Mouse (Mus musculus): ENCODE measurements around the gene Olfr1442. TPM values are rescaled to one million over a fixed set of nuclear protein-coding genes. Genes with fewer than 3 reads are reported as not detected.
"Not testable (repeated sequence)": the region's sequence is repeated elsewhere in the genome, so short reads cannot be mapped to it uniquely, and the experiment has no call there.

Gene Olfr1442
- not detected for total RNA-seq (2021)

DNA sequence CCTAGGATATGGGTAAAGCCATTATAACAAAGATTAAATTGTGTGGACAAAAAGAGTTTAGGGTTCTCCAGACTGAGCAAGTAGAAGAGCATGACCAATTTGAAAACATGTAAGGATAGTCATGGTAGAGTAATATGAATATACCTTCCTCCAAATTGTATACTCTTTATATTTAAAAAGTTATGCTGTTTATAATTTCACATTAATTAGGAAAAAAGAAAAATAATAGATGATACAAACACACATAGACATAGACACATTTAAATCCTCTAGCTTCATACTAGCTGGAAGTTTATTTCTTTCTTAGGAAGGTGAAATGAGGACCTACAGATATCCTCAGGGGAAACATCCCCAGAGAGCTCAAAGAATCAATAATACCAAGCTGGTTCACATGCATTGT is at the start of gene Olfr1442:
Olfr1442 (plus strand) TSS at position 301 of the 400 bp plus-strand sequence.
- no peak for DNase-seq (ENCODE audit: low spot score in 2 of 2)
- intact Hi-C loops (cut with DNase I), result no loop called here

DNA sequence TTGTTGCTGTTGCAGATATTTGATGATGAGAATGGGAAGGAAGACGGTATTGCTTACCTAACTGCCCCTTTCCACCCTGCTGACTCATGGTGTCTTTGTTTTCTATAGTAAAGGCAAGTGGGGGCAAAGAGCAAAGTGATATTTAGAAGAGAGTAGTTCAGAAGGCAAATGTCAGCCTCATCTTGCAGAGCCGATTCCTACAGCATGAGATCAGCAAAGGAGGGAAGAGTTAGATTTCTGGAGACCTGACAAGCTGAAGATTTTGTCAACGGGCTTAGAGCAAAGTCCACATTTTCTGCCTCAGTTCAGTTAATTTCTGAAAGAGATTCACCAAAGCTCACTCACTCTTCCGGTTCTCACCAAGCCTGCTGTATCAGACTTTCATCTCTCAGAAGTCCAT is 37.1 kb upstream of the Olfr1442 start, which contains the start of gene Glyat:
Glyat (plus strand) TSS at position 133 of the 400 bp plus-strand sequence.
- intact Hi-C loops (cut with DNase I), result no loop called here
- DNase-seq (ENCODE audit: low spot score in 2 of 2), result no peak

DNA sequence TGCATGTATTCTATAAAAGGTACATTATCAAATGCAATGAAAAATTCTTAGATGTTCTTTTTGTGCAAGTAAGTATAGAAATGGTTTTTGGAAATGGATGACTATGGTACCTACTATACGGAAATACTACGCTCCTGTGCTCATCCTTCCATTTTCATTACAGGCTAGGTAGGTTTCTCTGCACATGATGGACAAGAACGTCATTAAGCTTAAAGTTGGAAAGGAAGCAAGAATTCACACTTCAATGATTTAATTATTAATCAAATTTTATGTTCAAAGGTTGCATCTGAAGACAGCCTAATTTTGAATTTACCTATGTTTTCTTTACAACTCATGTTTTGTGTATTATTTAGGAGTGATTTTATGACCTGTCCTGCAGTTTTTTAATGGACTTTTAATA is 36.0 kb upstream of the Olfr1442 start:
- no peak for DNase-seq (ENCODE audit: low spot score in 2 of 2)
- intact Hi-C loops (cut with DNase I), result no loop called here

DNA sequence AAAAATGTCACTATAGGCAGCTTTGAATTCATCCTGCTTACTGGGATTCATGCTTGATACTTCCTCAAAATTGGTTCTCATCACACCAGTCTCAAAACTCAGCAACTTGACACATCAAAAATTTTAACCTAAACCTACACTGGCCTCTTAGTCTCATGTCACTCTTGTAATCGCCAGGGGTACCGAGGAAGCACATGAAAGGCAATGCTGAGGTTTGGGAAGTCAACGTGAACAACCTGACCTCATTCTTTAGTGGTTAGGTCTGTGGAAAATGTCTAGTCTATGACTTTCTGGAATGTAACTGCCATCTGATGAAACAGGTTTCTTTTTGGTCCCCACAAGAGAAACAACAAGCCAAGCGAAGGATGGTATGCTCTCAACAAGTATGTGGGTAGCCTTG is 35.3 kb upstream of the Olfr1442 start:
- DNase-seq (ENCODE audit: low spot score in 2 of 2), result no peak
- intact Hi-C loops (cut with DNase I), result no loop called here

GRCm38 (mm10) chr19:12636863-12637262 is 33.4 kb upstream of the Olfr1442 start:
- intact Hi-C loops (cut with DNase I), result no loop called here
- no peak for DNase-seq (ENCODE audit: low spot score in 2 of 2)

DNA sequence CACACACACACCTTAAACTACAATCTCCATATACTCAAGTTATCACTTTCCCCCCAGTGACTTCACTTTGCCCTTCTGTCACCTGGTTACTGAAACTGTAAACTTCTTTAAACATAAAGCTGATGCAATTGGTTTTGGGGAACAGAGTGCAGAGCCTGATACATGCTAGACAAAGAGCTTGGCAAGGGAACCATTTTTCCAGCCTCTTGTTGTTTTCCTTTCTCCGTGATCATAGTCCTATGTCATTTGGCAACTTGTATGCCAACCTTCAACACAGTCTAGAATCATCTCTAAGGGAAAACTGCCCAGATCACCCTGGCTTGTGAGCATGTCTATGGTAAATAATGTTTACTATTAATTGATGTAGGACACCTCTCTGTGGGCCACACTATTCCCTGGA is 32.2 kb upstream of the Olfr1442 start:
- intact Hi-C loops (cut with DNase I), result no loop called here
- DNase-seq (ENCODE audit: low spot score in 2 of 2), result no peak

GRCm38 (mm10) chr19:12649511-12649910 is 20.7 kb upstream of the Olfr1442 start:
- intact Hi-C loops (cut with DNase I), result no loop called here
- no peak for DNase-seq (ENCODE audit: low spot score in 2 of 2)

DNA sequence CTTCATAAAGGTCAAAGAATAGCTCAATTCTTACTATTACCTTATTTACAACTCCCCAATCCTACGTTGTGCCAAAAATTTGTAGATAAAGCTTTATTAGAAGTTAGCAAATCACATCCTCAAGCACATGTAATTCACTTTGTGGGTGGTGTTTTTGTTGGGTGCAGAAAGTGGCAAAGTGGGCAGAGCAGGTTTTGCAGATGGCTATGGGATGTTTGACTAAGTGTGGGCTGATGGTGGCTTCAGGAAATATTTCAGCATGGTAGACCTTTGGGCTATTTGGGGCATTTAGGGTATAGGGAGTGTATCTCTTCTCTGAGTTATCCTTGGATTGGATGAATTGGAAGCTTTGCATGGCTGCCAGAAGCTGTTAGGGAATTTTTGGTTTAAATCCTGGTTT is 4.1 kb upstream of the Olfr1442 start:
- intact Hi-C loops (cut with DNase I), result no loop called here
- no peak for DNase-seq (ENCODE audit: low spot score in 2 of 2)

DNA sequence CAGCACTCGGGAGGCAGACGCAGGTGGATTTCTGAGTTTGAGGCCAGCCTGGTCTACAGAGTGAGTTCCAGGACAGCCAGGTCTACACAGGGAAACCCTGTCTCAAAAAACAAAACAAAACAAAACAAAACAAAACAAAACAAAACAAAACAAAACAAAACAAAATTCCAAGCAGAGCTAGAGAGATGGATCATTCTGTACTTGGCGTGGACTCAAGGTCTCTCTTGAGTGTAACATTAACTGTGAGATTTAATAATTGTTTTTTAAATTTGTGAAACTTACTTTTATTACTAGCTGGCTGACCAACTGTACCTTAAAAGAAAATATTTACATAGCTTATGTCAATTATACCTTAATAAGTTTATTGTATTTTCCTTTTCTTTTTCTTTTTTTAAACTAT is 1.6 kb upstream of the Olfr1442 start:
- DNase-seq (ENCODE audit: low spot score in 2 of 2); intact Hi-C loops (cut with DNase I): not testable (repeated sequence)

DNA sequence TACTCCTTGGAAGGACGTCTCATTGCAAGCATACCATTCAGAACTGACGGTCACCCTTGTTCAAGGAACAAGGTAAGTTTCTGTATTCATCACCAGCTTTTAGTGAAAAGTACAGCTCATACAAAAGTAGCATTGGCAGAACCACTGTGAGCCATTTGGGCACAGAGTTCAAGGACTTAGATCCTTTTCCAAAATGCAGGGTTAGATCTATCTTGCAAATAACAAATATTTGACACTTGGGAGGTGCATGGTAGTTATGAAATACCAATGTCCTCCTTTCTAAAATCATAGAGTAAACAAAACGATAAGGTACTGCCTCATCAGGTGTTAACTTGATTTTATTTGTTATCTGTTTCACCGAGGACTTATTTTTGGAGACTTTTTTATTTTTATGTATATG is 812 bp downstream of the Olfr1442 start:
- intact Hi-C loops (cut with DNase I), result no loop called here
- no peak for DNase-seq (ENCODE audit: low spot score in 2 of 2)

DNA sequence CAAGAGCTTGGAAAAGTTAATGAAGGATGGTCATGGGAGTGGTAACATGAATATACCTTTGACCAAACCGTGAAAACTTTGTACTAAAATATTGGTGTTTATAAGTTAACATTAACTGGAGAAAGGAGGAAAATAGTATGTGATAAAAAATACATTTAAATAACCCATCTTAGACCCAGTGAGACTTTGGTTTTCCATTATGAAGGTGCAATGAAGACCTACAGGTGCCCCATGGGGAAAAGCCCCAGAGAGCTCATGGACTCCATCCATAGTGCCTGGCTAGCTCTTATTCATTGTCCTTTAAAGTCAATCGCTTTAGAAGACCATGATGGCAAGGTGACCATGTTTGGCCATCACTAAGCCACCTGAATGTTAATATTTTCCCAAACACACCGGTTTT is 7.6 kb downstream of the Olfr1442 start, which contains the start of gene Olfr1443:
Olfr1443 (plus strand) TSS at position 301 of the 400 bp plus-strand sequence.
- no peak for DNase-seq (ENCODE audit: low spot score in 2 of 2)
- intact Hi-C loops (cut with DNase I), result no loop called here

DNA sequence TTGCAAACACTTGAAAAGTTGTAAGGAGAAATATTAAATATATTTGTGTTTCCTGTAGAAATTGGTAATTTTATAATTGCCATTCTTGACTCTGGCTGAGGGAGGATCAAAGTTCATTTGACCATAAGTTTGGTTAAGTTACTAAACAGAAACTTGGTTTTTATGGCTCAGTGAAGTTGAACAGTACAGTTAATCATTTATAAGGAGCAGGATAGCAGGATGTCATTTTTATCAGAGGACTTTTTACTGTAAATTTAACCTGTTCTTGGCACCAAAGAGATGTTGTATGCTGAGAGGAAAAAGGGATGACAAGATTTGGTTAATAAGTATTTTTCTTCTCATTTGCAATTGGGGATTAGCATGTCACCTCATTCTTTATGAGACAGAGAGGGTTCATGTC is 14.4 kb downstream of the Olfr1442 start:
- intact Hi-C loops (cut with DNase I), result no loop called here
- DNase-seq (ENCODE audit: low spot score in 2 of 2), result no peak

DNA sequence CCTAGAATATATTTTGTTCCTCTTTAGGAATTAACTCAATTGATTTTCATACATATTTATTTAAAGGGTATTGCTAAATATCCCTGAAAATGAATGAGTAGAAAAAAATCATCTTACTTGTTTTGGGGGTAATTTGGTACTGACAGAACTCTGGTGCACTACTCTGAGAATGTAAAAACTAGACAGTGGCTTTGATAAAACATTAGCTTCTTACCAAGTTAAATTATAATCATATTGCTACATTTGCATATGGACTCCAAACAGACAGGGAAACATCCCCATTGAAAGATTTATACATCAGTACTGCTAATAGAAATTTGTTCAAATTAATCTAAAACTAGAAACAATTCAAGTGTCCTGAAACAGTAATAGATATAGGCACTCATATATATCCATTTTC is 15.0 kb downstream of the Olfr1442 start:
- intact Hi-C loops (cut with DNase I), result no loop called here
- no peak for DNase-seq (ENCODE audit: low spot score in 2 of 2)

- intact Hi-C loops (cut with DNase I), result no loop called here
- DNase-seq (ENCODE audit: low spot score in 2 of 2), result no peak
Measured at GRCm38 (mm10) chr19:12695590-12695989, 25.4 kb downstream of the Olfr1442 start, which contains the start of gene Keg1. Gene Keg1, plus strand, starts transcription at chr19:12695786.

DNA sequence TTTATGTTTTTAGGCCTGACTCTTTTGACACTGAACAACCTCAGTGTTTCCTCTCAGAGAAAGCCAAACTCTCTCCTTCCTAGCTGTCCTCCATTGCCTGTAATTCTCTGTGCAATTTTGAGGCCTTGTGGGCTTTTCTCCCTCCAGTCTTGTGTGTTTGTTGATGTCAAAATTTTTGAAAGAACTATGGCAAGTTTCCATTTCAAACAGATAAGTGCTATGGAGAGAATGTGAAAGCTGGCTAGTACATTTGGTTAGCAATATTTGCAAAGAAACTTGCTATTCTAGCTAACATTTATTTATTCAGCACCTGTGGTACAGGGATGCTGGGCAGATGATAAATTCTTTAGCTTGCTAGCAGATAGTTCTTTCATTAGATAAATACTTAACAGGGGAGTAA is 26.0 kb downstream of the Olfr1442 start:
- intact Hi-C loops (cut with DNase I), result no loop called here

DNA sequence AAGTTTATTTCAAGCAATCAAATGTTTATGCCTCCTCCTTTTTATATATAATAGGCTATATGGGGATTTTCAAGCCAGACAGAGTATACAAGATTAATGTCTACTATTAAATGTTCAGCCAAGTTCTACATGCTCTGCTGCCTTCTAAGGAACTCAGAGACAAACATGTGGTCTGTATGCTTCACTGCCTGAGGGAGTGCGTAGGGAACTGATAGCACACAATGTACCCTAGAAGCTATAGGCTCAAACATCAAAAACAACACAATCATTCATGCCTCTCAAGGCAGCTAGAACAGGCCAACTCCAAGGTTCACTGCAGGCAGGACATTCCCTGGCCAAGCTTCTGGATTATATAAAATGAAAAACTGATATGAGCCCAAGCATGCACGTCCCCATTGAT is 38.2 kb downstream of the Olfr1442 start:
- DNase-seq (ENCODE audit: low spot score in 2 of 2), result no peak
- intact Hi-C loops (cut with DNase I), result no loop called here

More for the DNA sequence above, 26.0 kb downstream of the Olfr1442 start:
- no peak for DNase-seq (ENCODE audit: low spot score in 2 of 2)

DNA sequence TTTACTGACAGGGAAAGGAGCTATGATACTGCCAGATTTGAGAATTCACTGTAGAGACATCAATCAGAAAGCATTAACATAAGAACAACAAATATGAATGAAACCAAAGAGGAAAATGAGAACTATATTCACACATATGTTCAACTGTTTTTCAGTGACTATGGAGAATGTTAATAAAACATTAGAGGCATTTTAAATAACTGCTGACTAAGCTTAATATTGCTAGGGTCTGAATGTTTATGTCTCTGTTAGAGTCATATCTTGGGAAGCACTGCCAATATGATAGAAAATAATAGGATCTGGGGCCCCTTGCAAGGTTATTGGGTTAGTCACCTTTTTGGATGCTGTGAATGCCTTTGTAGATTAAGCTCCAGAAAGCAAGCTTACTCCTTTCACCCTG is 38.7 kb downstream of the Olfr1442 start:
- intact Hi-C loops (cut with DNase I), result no loop called here
- no peak for DNase-seq (ENCODE audit: low spot score in 2 of 2)

DNA sequence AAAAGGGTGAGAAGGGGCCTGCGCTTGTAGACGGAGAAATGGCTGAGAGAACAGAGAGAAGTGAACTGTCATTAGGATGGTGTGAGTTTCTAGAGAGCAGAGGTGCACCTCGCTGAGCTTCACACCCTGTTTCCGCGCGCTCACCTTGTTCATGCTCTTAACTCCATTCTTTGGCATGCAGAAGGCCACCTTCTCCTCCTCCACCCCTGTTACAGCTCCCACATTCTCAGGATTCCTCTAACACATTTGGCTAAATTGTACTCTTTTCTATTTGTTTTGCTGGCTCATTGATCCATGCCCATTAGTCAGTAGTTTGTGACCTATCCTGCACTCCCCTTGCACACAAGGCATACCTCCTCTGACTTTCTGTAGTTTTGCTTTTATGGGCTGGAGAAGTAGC is 49.0 kb downstream of the Olfr1442 start:
- intact Hi-C loops (cut with DNase I), result no loop called here
- DNase-seq (ENCODE audit: low spot score in 2 of 2), result no peak

GRCm38 (mm10) chr19:12720463-12720862 is 50.2 kb downstream of the Olfr1442 start:
- DNase-seq (ENCODE audit: low spot score in 2 of 2), result no peak
- intact Hi-C loops (cut with DNase I), result no loop called here

- intact Hi-C loops (cut with DNase I); DNase-seq (ENCODE audit: low spot score in 2 of 2): not testable (repeated sequence)
Measured at GRCm38 (mm10) chr19:12720919-12721318, 50.7 kb downstream of the Olfr1442 start.

GRCm38 (mm10) chr19:12721596-12721995 is 51.4 kb downstream of the Olfr1442 start:
- DNase-seq (ENCODE audit: low spot score in 2 of 2); intact Hi-C loops (cut with DNase I): not testable (repeated sequence)

- peak in 1 of 2 experiments; percentile 7 for DNase-seq (ENCODE audit: low spot score in 2 of 2)
- intact Hi-C loops (cut with DNase I), result loop anchor here (1.0 kb wide), 1 partner anchor 72 kb away; no protein-coding TSS in a partner anchor
Measured at GRCm38 (mm10) chr19:12722308-12722707, 52.1 kb downstream of the Olfr1442 start.

All from left cerebral cortex, postnatal 25 days (tissue).